Mouse (Mus musculus): ENCODE measurements at regions not wholly inside any gene's neighbourhood (a gene's known extent, or its start where the extent isn't known, plus 50 kb on each side); places are given as distances from the start of the nearest gene placed in this dataset.

DNA sequence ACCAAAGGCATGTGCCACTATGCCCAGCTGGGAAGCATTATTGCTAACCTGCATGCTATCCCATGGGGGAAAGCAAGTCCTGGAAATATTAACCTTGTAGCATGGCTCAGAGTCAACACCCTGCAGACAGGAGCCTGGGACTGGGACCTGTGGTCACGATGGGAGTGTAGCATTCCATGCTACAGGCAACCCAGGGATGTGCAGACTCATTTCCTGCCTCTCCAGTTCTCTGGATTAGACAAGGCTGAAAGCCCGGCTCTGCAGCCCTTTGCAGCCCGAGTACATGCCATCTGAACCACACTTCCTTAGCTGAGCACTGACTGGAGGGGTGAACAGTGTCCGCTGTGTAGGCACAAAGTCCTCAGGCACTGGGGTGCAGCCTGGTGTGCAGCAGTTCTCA lies 82.8 kb downstream of the Tpra1 start:
- Histone ChIP-seq H3K27ac (no peak overlapping the region), H3K27me3 (replicated peaks) (no peaks in the 10 kb centered on the region), H3K9ac (no peak overlapping the region), H3K36me3 (replicated peaks) (no peaks in the 10 kb centered on the region), H3K4me3 (no peak overlapping the region), H3K4me2 (no peak overlapping the region), H3K4me1 (peaks cover 46% of the 10 kb centered on the region), H3K9me3 (no peaks in the 10 kb centered on the region)
- no peak for ATAC-seq (replicated peaks)
- 47% methylated on average over 4 of the region's 4 CpGs for WGBS

DNA sequence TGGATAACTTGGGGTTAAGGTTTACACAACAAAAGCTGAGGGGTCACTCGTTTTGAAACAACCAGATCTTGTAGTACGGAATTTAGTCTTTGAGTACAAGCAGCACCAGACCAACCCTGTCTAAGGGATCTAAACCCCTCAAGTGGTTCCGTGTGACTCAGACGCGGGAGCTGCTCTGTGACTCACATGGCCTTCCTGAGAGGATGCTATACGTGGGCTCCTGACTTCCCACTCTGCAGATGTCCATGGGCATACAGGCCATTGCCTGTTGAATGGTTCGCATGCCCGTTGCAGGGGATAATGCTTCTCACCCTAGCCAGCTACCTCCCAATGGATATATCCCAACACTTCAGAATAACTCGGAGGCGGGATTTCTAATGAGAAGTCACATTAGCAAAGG lies 86.5 kb downstream of the Tpra1 start:
- ATAC-seq (replicated peaks): no peak
- Histone ChIP-seq H3K36me3 (replicated peaks) (no peaks in the 10 kb centered on the region), H3K4me1 (peaks cover 16% of the 10 kb centered on the region), H3K9ac (no peak overlapping the region), H3K4me3 (no peak overlapping the region), H3K9me3 (no peaks in the 10 kb centered on the region), H3K27me3 (replicated peaks) (no peaks in the 10 kb centered on the region), H3K27ac (no peak overlapping the region), H3K4me2 (no peak overlapping the region)
- WGBS: 89% methylated on average over 10 of the region's 10 CpGs

DNA sequence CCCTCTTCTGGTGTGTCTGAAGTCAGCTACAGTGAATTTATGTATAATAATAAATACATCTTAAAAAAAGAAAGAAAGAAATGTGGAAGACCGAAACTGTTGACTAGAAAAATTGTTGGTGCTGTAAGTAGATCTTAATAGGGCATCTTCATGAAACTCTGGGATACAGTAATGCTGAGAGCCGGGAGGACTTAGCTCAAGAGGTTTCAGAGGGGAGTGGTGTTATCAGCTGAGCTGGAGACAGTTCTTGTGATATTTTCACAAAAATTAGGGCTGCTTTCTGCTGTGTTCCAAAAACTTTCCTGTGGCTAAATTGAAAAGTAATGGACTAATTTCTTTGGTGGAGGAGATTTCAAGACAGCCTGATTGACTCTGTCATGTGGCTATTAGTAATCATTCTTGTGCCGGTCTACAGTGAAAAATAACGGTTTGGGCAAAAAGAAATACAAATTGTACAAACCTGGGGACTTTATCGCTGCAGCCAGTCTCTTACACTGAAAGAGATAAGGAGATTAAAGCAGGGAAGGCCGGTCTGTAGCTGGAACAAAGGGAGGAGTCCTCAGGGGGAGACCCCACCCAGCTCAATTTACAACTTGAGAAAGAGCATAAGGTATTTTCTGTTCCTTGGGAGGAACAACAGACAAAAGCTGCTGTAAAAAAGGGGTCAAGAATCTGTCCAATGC lies 87.7 kb downstream of the Tpra1 start:
- no peak overlapping the region for H3K4me2 ChIP-seq
- no peak overlapping the region for H3K27ac ChIP-seq
- H3K4me3 ChIP-seq: no peak overlapping the region
- no peak for ATAC-seq (replicated peaks)
- no peak overlapping the region for H3K9ac ChIP-seq
- WGBS: 56% methylated on average over 6 of the region's 6 CpGs
- H3K9me3 ChIP-seq: no peaks in the 10 kb centered on the region
- H3K27me3 ChIP-seq (replicated peaks): no peaks in the 10 kb centered on the region
- H3K4me1 ChIP-seq: peaks cover 4% of the 10 kb centered on the region
- H3K36me3 ChIP-seq (replicated peaks): no peaks in the 10 kb centered on the region

DNA sequence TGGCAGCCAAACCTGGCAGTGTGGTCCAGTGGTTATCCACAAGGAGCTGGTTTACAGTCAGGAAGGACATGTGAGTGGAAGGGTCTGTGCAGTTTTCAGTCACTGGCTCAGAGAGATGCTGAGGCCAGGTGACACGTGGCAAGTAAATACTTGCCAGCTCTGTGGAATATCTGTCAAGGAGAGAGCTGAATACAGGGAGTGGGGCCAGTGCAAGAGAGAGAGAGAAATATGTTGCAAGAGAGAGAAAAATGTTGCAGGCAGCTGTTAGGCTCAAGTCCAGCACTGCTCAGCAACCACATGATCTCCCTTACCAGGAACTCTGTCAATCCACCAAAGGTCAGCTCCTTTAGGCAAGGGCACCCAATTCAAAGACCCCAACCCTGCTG lies 88.2 kb downstream of the Tpra1 start:
- 23% methylated on average over 1 of the region's 1 CpGs for WGBS
- Histone ChIP-seq H3K4me3 (no peak overlapping the region), H3K36me3 (replicated peaks) (no peaks in the 10 kb centered on the region), H3K4me2 (no peak overlapping the region), H3K9ac (no peak overlapping the region), H3K4me1 (no peaks in the 10 kb centered on the region), H3K27ac (no peak overlapping the region), H3K27me3 (replicated peaks) (no peaks in the 10 kb centered on the region), H3K9me3 (no peaks in the 10 kb centered on the region)
- ATAC-seq (replicated peaks): no peak

DNA sequence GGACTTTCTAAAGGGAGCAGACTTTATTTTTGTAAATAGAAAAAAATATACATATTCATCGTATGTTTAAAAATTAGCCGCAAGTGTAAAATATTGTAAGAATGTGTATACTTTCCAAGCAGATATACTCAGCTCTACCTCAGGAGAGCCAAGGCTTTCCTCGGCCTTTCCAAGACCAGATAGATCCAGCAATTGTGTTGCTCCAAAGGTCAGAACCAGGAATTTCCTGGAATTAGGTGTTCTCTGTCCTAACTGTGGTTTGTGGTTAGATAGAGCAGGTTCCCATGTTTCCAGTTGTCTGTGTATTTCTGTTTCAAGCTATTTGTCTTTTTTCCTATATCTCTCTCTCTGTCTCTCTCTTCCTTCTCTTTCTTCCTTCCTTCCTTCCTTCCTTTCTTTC lies 93.0 kb downstream of the Tpra1 start:
- ATAC-seq (replicated peaks): no peak
- H3K9ac ChIP-seq: no peak overlapping the region
- H3K9me3 ChIP-seq: no peaks in the 10 kb centered on the region
- WGBS: 89% methylated on average over 3 of the region's 3 CpGs
- no peaks in the 10 kb centered on the region; the same call in 1 of the 2 replicates for H3K4me1 ChIP-seq
- H3K27me3 ChIP-seq (replicated peaks): no peaks in the 10 kb centered on the region
- no peaks in the 10 kb centered on the region for H3K36me3 ChIP-seq (replicated peaks)
- H3K27ac ChIP-seq: no peak overlapping the region
- H3K4me2 ChIP-seq: no peak overlapping the region
- H3K4me3 ChIP-seq: no peak overlapping the region

DNA sequence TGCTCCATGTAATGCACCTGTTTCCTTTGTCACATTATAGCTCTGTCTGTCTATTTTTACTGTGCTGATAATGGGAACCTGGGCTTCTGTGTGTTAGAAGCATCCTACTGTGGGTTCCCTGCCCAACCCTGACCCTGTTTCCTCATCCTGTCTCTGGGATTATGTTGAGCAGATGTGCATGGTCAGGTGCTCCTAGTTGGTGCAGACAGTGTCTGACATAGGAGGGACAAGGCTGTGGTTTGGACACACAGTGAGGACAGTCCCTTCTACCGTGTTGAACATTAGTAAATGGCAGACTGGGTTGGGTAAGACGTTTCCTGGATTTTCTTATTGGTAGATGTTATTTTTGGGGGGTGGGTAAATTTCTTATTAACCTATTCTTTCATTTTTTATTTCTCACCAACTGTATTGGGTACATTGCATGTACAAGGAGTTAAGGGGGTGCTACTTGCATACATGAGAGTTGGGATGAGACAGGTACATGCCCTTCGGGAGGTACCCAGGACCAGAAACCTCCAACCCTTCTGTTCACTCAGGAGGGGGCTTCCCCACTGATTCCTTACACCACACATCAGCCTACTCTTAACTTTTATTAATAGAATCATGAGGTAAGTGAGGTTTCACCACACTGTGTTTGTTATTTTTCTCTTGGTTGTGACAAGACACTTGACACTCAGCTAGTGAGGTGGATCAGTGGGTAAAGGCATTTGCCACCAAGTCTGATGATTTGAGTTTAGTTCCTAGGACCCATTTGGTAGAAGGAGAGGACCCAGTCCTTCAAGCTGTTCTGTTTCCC lies 97.1 kb downstream of the Tpra1 start:
- 92% methylated on average over 3 of the region's 3 CpGs for WGBS

DNA sequence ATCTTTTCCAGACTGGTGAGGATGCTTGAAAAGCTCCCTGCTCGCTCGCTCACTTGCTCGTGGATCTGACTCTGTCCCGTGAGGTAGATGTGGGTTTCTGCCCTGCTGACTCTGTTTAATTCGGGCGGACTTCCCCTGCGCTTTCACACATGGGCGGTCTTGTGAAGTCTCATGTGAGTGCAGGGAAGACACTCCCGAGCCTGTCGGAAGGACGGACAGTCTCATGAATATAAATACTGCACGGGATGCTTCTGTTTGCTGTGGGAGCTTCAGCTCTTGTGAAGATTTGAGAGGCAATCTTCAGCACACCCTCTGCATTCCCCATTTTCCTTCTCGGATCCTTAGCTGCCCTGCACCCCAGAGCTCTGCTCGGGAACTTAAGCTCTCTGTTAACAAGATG lies 98.3 kb downstream of the Tpra1 start:
- Histone ChIP-seq H3K4me2 (peak overlapping the region; percentile 38), H3K4me3 (no peak overlapping the region), H3K27ac (no peak overlapping the region), H3K27me3 (replicated peaks) (no peaks in the 10 kb centered on the region), H3K36me3 (replicated peaks) (no peaks in the 10 kb centered on the region), H3K4me1 (peaks cover 11% of the 10 kb centered on the region), H3K9ac (no peak overlapping the region), H3K9me3 (no peaks in the 10 kb centered on the region)
- ATAC-seq (replicated peaks): no peak
- WGBS: 7% methylated on average over 14 of the region's 14 CpGs

More for the DNA sequence above, 97.1 kb downstream of the Tpra1 start:
- no peaks in the 10 kb centered on the region for H3K9me3 ChIP-seq
- no peak overlapping the region for H3K9ac ChIP-seq
- no peak overlapping the region for H3K27ac ChIP-seq
- H3K27me3 ChIP-seq (replicated peaks): no peaks in the 10 kb centered on the region
- H3K4me3 ChIP-seq: no peak overlapping the region
- ATAC-seq (replicated peaks): no peak
- no peak overlapping the region for H3K4me2 ChIP-seq
- H3K4me1 ChIP-seq: peaks cover 11% of the 10 kb centered on the region
- H3K36me3 ChIP-seq (replicated peaks): no peaks in the 10 kb centered on the region

DNA sequence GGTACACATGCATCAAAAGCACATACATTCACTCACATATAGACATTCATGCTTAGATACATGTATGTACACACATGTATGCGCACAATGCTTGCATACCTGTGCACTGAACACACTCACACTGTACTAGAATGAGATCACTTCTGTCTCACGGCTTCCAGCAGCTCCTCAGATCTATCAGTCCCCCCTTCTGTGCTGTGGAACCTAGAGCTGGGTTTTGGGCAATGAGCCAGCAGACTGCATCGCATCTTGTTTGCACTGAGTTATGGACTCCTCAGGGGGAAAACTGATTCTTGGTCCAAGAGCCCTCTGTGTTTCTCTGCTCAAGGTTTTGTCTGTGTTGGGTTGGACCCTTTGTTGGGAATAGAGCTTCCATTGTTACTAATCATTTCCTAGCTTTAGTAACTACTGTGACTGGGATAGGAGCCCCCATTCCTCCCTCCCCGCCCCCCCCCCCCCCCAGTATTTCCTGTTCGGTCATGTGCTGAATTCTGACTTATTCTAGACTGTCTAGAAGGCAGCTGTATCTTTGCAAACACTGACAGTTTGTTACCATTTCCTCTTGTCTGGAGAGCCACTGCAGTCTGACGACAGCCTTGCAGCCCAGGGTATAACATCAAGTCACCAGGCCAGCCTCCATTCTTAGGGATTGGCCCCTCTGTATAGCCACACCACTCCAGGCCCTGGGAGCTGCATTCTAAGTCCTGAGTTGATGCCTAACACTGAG lies 101.3 kb downstream of the Tpra1 start:
- no peak overlapping the region for H3K4me3 ChIP-seq
- 57% methylated on average over 5 of the region's 6 CpGs for WGBS
- H3K4me2 ChIP-seq: no peak overlapping the region
- H3K36me3 ChIP-seq (replicated peaks): no peaks in the 10 kb centered on the region
- no peaks in the 10 kb centered on the region for H3K9me3 ChIP-seq
- H3K4me1 ChIP-seq: peaks cover 28% of the 10 kb centered on the region
- H3K9ac ChIP-seq: no peak overlapping the region
- H3K27ac ChIP-seq: peak overlapping the region; percentile 5; the same call in 1 of the 2 replicates
- peak; percentile 22; the same call in 1 of the 2 replicates for ATAC-seq (replicated peaks)
- H3K27me3 ChIP-seq (replicated peaks): no peaks in the 10 kb centered on the region

DNA sequence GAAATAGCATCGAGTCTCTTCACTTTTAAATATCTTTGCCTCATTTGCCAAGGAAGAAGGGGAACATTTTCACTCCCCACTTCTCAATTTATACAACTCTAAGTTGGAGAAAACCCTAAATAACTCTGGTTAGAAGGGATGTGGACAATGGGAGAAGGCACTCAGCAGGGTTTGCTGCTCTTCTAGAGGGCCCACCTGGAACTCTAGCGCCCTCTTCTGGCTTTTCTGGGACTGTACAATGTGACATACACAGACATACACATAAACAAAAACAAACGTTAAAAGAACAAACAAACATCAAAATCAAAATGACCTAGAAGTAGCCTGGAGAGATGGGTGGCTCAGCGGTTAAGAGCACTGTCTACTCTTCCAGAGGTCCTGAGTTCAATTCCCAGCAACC lies 103.0 kb downstream of the Tpra1 start:
- H3K9ac ChIP-seq: no peak overlapping the region
- H3K27ac ChIP-seq: no peak overlapping the region
- no peaks in the 10 kb centered on the region for H3K9me3 ChIP-seq
- H3K27me3 ChIP-seq (replicated peaks): no peaks in the 10 kb centered on the region
- H3K4me3 ChIP-seq: no peak overlapping the region
- WGBS: 46% methylated on average over 4 of the region's 4 CpGs
- H3K4me1 ChIP-seq: peaks cover 43% of the 10 kb centered on the region
- no peak overlapping the region for H3K4me2 ChIP-seq
- ATAC-seq (replicated peaks): no peak
- no peaks in the 10 kb centered on the region for H3K36me3 ChIP-seq (replicated peaks)

DNA sequence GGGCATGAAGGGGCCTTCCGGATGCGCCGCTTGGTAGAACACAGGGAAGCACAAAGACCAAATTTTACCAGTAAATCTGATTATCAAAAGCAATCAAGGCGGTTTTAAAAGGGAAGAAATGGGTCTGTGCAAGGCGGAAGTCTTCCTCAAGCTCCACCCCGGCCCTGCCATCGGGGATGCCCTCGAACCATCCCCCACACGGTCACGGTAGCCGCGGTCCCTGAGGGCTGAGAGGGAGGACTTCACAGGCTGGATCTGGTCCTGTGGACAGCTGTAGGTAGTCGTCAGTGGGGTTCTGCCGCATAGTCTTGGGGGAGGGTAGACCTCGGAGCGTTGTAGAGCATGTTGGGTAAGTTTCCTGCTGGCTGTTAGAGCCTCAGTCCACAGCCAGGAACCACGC lies 104.9 kb downstream of the Tpra1 start:
- Histone ChIP-seq H3K4me3 (no peak overlapping the region), H3K4me1 (peaks cover 47% of the 10 kb centered on the region), H3K36me3 (replicated peaks) (no peaks in the 10 kb centered on the region), H3K27ac (peak overlapping the region; percentile 59; the same call in 1 of the 2 replicates), H3K4me2 (peak overlapping the region; percentile 12; the same call in 1 of the 2 replicates), H3K9me3 (no peaks in the 10 kb centered on the region), H3K27me3 (replicated peaks) (no peaks in the 10 kb centered on the region), H3K9ac (no peak overlapping the region)
- 15% methylated on average over 17 of the region's 17 CpGs for WGBS
- no peak for ATAC-seq (replicated peaks)

DNA sequence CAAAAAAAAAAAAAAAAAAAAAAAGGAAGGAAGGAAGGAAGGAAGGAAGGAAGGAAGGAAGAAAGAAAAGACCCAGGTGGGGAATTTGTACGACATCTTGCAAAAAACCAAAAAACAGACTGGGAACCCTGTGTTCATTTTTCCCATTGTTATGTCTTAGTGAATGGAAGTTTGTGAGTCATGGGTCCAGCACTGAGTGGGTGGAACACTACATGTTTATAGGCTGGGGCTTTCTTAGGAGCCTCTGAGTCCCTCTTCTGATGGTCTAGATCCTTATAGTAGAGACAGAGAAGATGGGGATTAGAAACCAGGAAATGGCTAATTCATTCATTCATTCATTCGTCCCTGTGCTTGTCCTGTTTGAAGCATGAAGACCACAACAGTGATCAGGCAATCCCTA lies 105.5 kb downstream of the Tpra1 start:
- Histone ChIP-seq H3K9me3 (no peaks in the 10 kb centered on the region), H3K4me3 (no peak overlapping the region), H3K36me3 (replicated peaks) (no peaks in the 10 kb centered on the region), H3K4me2 (no peak overlapping the region), H3K27me3 (replicated peaks) (no peaks in the 10 kb centered on the region), H3K4me1 (peaks cover 49% of the 10 kb centered on the region), H3K27ac (peak overlapping the region; percentile 77), H3K9ac (no peak overlapping the region)
- WGBS: 75% methylated on average over 2 of the region's 2 CpGs
- ATAC-seq (replicated peaks): no peak

DNA sequence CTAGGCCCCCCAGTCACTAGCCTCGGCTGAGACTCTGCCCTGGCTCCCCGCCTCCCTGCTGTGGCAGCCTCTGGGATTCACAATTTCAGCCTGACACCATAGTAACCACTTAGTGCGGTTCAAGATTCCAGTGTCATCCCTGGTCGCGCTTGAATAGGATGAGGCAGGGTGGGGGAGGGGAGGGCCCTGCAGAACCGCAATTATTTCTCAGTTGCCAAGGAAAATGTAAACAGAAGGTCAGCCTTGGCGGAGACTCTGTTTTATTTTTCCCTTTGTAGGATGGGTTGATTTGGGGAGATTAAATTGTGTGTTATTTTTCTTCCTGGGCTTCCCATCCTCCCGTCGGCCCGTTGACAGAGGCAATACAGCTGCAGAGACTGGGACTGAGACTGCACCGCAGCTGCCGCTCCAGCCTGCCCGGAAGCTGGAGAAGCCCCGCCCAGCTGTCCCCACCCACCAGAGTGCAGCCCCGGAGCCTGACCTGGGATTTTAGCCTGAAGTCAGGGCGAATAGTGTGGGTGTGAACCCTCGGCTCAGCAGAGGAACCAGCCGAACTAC lies 106.6 kb downstream of the Tpra1 start:
- Histone ChIP-seq H3K4me1 (peaks cover 55% of the 10 kb centered on the region), H3K4me2 (peak overlapping the region; percentile 35), H3K27me3 (replicated peaks) (no peaks in the 10 kb centered on the region), H3K4me3 (no peak overlapping the region), H3K27ac (peak overlapping the region; percentile 77), H3K9me3 (no peaks in the 10 kb centered on the region), H3K36me3 (replicated peaks) (no peaks in the 10 kb centered on the region), H3K9ac (no peak overlapping the region; the same call in 1 of the 2 replicates)
- ATAC-seq (replicated peaks): peak; percentile 67
- WGBS: 2% methylated on average over 18 of the region's 18 CpGs
